Mouse (Mus musculus) hindbrain, embryonic 13.5 days (tissue): ENCODE measurements at regions not wholly inside any gene's neighbourhood (a gene's known extent, or its start where the extent isn't known, plus 50 kb on each side); places are given as distances from the start of the nearest gene placed in this dataset.

Experiments used
- ATAC-seq: fragments of 200-750 bp; cut with Nextera tagmentation; 2 replicates; pipeline ENCODE4 v1.8.0; 2017; ENCODE audit warnings: moderate TSS enrichment; ENCODE audit not compliant: low FRiP score
- H3K27ac ChIP-seq: fragments of 300-500 bp; sonication (generic); 2 replicates; pipeline ENCODE4 v1.5.1; 2015; ENCODE audit warnings: inconsistent platforms, mild to moderate bottlenecking, moderate library complexity
- H3K27me3 ChIP-seq: fragments of 300-500 bp; sonication (generic); 2 replicates; pipeline ENCODE4 v1.6.1; 2015; ENCODE audit warnings: mild to moderate bottlenecking, inconsistent platforms
- H3K36me3 ChIP-seq: fragments of 300-500 bp; sonication (generic); 2 replicates; pipeline ENCODE4 v1.6.1; 2015; ENCODE audit warnings: mild to moderate bottlenecking, inconsistent platforms
- H3K4me1 ChIP-seq: fragments of 300-500 bp; sonication (generic); replicated peaks from 2 replicates; pipeline ENCODE4 v1.6.1; 2015; ENCODE audit warnings: inconsistent platforms
- H3K4me2 ChIP-seq: fragments of 300-500 bp; sonication (generic); 2 replicates; pipeline ENCODE4 v1.6.1; 2015; ENCODE audit warnings: inconsistent platforms, mild to moderate bottlenecking, moderate library complexity
- H3K4me3 ChIP-seq: fragments of 300-500 bp; sonication (generic); 2 replicates; pipeline ENCODE4 v1.5.1; 2015; ENCODE audit warnings: mild to moderate bottlenecking, inconsistent platforms
- H3K9ac ChIP-seq: fragments of 300-500 bp; sonication (generic); 2 replicates; pipeline ENCODE4 v1.6.1; 2015; ENCODE audit warnings: mild to moderate bottlenecking, inconsistent platforms
- H3K9me3 ChIP-seq: fragments of 300-500 bp; sonication (generic); 2 replicates; pipeline ENCODE4 v1.6.1; 2016; ENCODE audit warnings: inconsistent platforms
- WGBS: fragments of 180-500 bp; shearing (Covaris S2); methylation state at CpG from one replicate; pipeline ENCODE4 v1.1.7; 2015; 5-methylcytosine and 5-hydroxymethylcytosine counted together

GRCm38 (mm10) chr1:63871831-63872230 lies 102.8 kb upstream of the 4933402D24Rik start:
- Histone ChIP-seq H3K4me1 (no peaks in the 10 kb centered on the region), H3K27ac (no peak overlapping the region), H3K9me3 (no peaks in the 10 kb centered on the region), H3K4me3 (no peak overlapping the region), H3K27me3 (no peaks in the 10 kb centered on the region), H3K9ac (no peak overlapping the region), H3K4me2 (no peak overlapping the region), H3K36me3 (no peaks in the 10 kb centered on the region)
- 91% methylated on average over 6 of the region's 6 CpGs for WGBS
- ATAC-seq: no peak

- no peaks in the 10 kb centered on the region for H3K9me3 ChIP-seq
- H3K4me3 ChIP-seq: no peak overlapping the region
- 83% methylated on average over 2 of the region's 2 CpGs for WGBS
- H3K36me3 ChIP-seq: no peaks in the 10 kb centered on the region
- ATAC-seq: no peak
- no peaks in the 10 kb centered on the region for H3K27me3 ChIP-seq
- H3K27ac ChIP-seq: no peak overlapping the region
- H3K9ac ChIP-seq: no peak overlapping the region
- H3K4me1 ChIP-seq: no peaks in the 10 kb centered on the region
- no peak overlapping the region for H3K4me2 ChIP-seq
Measured at GRCm38 (mm10) chr1:63869342-63869741, 100.3 kb upstream of the 4933402D24Rik start.

- Histone ChIP-seq H3K4me1 (peaks cover 16% of the 10 kb centered on the region), H3K36me3 (no peaks in the 10 kb centered on the region), H3K9me3 (no peaks in the 10 kb centered on the region), H3K27me3 (no peaks in the 10 kb centered on the region), H3K9ac (no peak overlapping the region), H3K4me2 (no peak overlapping the region), H3K4me3 (no peak overlapping the region), H3K27ac (peak overlapping the region; percentile 88)
- 33% methylated on average over 6 of the region's 6 CpGs for WGBS
- peak; percentile 77 for ATAC-seq
Measured at GRCm38 (mm10) chr1:63857933-63858649, 89.0 kb upstream of the 4933402D24Rik start.

- Histone ChIP-seq H3K9me3 (no peaks in the 10 kb centered on the region), H3K27ac (peak overlapping the region; percentile 88), H3K4me1 (peaks cover 16% of the 10 kb centered on the region), H3K4me2 (no peak overlapping the region), H3K27me3 (no peaks in the 10 kb centered on the region), H3K9ac (peak overlapping the region; percentile 39), H3K4me3 (no peak overlapping the region), H3K36me3 (no peaks in the 10 kb centered on the region)
- 48% methylated on average over 5 of the region's 5 CpGs for WGBS
- peak; percentile 63; the same call in 1 of the 2 replicates for ATAC-seq
Measured at GRCm38 (mm10) chr1:63857468-63857867, 88.4 kb upstream of the 4933402D24Rik start.

GRCm38 (mm10) chr1:63856366-63856765 lies 87.3 kb upstream of the 4933402D24Rik start:
- Histone ChIP-seq H3K4me3 (no peak overlapping the region), H3K27ac (no peak overlapping the region), H3K4me2 (no peak overlapping the region), H3K9me3 (no peaks in the 10 kb centered on the region), H3K36me3 (no peaks in the 10 kb centered on the region), H3K4me1 (peaks cover 21% of the 10 kb centered on the region), H3K27me3 (no peaks in the 10 kb centered on the region), H3K9ac (no peak overlapping the region)
- WGBS: 87% methylated on average over 2 of the region's 2 CpGs
- ATAC-seq: no peak

- no peaks in the 10 kb centered on the region for H3K36me3 ChIP-seq
- H3K27me3 ChIP-seq: no peaks in the 10 kb centered on the region
- 73% methylated on average over 3 of the region's 3 CpGs for WGBS
- no peaks in the 10 kb centered on the region for H3K9me3 ChIP-seq
- no peak for ATAC-seq
- H3K4me3 ChIP-seq: no peak overlapping the region
- H3K4me2 ChIP-seq: no peak overlapping the region
- H3K27ac ChIP-seq: no peak overlapping the region
- H3K4me1 ChIP-seq: peaks cover 21% of the 10 kb centered on the region
- H3K9ac ChIP-seq: no peak overlapping the region
Measured at GRCm38 (mm10) chr1:63854794-63855193, 85.7 kb upstream of the 4933402D24Rik start.

GRCm38 (mm10) chr1:63851476-63852094 lies 82.5 kb upstream of the 4933402D24Rik start:
- Histone ChIP-seq H3K27ac (no peak overlapping the region), H3K4me2 (no peak overlapping the region), H3K27me3 (no peaks in the 10 kb centered on the region), H3K9ac (no peak overlapping the region), H3K4me3 (no peak overlapping the region), H3K4me1 (0 out of 2 replicates have a peak, but pooled peaks cover 4% of the 10 kb centered on the region), H3K36me3 (no peaks in the 10 kb centered on the region), H3K9me3 (no peaks in the 10 kb centered on the region)
- 0 out of 2 replicates have a peak, but pooled peaks have one; percentile 39 for ATAC-seq
- 47% methylated on average over 4 of the region's 4 CpGs for WGBS

GRCm38 (mm10) chr1:63850262-63850661 lies 81.2 kb upstream of the 4933402D24Rik start:
- no peaks in the 10 kb centered on the region for H3K36me3 ChIP-seq
- no peaks in the 10 kb centered on the region for H3K27me3 ChIP-seq
- no peak overlapping the region for H3K4me3 ChIP-seq
- H3K4me1 ChIP-seq: 0 out of 2 replicates have a peak, but pooled peaks cover 4% of the 10 kb centered on the region
- ATAC-seq: no peak
- H3K9ac ChIP-seq: no peak overlapping the region
- no peaks in the 10 kb centered on the region for H3K9me3 ChIP-seq
- no peak overlapping the region for H3K27ac ChIP-seq
- H3K4me2 ChIP-seq: no peak overlapping the region
- 94% methylated on average over 3 of the region's 3 CpGs for WGBS

GRCm38 (mm10) chr1:63828174-63828844 lies 59.2 kb upstream of the 4933402D24Rik start:
- no peak overlapping the region for H3K9ac ChIP-seq
- no peak overlapping the region for H3K4me3 ChIP-seq
- no peak overlapping the region for H3K27ac ChIP-seq
- H3K27me3 ChIP-seq: no peaks in the 10 kb centered on the region
- no peak overlapping the region for H3K4me2 ChIP-seq
- H3K36me3 ChIP-seq: no peaks in the 10 kb centered on the region
- no peaks in the 10 kb centered on the region for H3K9me3 ChIP-seq
- WGBS: 19% methylated on average over 5 of the region's 5 CpGs
- peak; percentile 49; the same call in 1 of the 2 replicates for ATAC-seq
- peaks cover 7% of the 10 kb centered on the region; the same call in 1 of the 2 replicates for H3K4me1 ChIP-seq

GRCm38 (mm10) chr1:63820614-63821270 lies 51.7 kb upstream of the 4933402D24Rik start:
- 45% methylated on average over 4 of the region's 4 CpGs for WGBS
- no peaks in the 10 kb centered on the region for H3K27me3 ChIP-seq
- peaks cover 19% of the 10 kb centered on the region for H3K4me1 ChIP-seq
- no peaks in the 10 kb centered on the region for H3K36me3 ChIP-seq
- H3K27ac ChIP-seq: peak overlapping the region; percentile 69
- H3K4me2 ChIP-seq: no peak overlapping the region
- H3K9me3 ChIP-seq: no peaks in the 10 kb centered on the region
- ATAC-seq: no peak
- H3K9ac ChIP-seq: no peak overlapping the region
- H3K4me3 ChIP-seq: no peak overlapping the region

GRCm38 (mm10) chr1:63819536-63820254 lies 50.6 kb upstream of the 4933402D24Rik start:
- ATAC-seq: peak; percentile 65; the same call in 1 of the 2 replicates
- Histone ChIP-seq H3K4me3 (no peak overlapping the region), H3K36me3 (no peaks in the 10 kb centered on the region), H3K9ac (no peak overlapping the region), H3K4me1 (peaks cover 19% of the 10 kb centered on the region), H3K4me2 (no peak overlapping the region), H3K9me3 (no peaks in the 10 kb centered on the region), H3K27ac (peak overlapping the region; percentile 69), H3K27me3 (no peaks in the 10 kb centered on the region)
- 23% methylated on average over 11 of the region's 11 CpGs for WGBS
